Mouse (Mus musculus): ENCODE measurements at regions not wholly inside any gene's neighbourhood (a gene's known extent, or its start where the extent isn't known, plus 50 kb on each side); places are given as distances from the start of the nearest gene placed in this dataset.

GRCm38 (mm10) chr9:43684596-43684995 is 59.2 kb upstream of the Nectin1 start:
- Histone ChIP-seq H3K9ac (ENCODE audit: low read depth, low read length) (no peak overlapping the region), H3K36me3 (ENCODE audit: control insufficient read depth, insufficient read depth, low read length) (no peaks in the 10 kb centered on the region), H3K27ac (replicated peaks; ENCODE audit: low read depth, low read length) (no peak overlapping the region), H3K4me1 (ENCODE audit: control insufficient read depth, insufficient read depth, low read length) (no peaks in the 10 kb centered on the region), H3K4me3 (ENCODE audit: low read depth, low read length) (no peak overlapping the region), H3K27me3 (replicated peaks; ENCODE audit: control insufficient read depth, insufficient read depth, low read length) (no peaks in the 10 kb centered on the region), H3K9me3 (ENCODE audit: control insufficient read depth, low read length) (no peaks in the 10 kb centered on the region), H3K4me2 (ENCODE audit: low read depth, low read length) (no peak overlapping the region)
- ATAC-seq (ENCODE audit: low read depth), result no peak
- DNase-seq (ENCODE audit: low spot score), result no peak
- 78% methylated on average over 5 of the region's 5 CpGs for WGBS

DNA sequence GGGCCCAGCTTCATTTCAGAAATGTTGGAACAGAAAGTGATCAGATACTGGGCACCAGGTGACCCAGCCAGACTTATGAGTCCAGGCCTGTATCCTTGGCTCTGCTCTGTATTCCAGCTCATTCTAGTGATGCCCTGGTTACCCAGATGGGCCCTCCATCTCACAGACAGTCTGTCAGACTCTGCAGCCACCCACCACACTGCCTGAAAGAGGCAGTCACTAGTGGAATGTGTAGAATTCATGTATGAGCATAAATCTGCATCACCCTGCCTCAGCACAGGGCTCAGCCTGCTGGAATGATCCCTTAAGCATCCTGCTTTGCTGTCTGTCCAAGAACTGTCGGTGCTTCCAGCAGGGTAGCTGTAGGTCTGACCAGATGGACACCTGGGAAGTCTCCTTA is 51.8 kb upstream of the Nectin1 start:
- Histone ChIP-seq H3K9ac (ENCODE audit: low read depth, low read length) (no peak overlapping the region), H3K4me1 (ENCODE audit: control insufficient read depth, insufficient read depth, low read length) (no peaks in the 10 kb centered on the region), H3K9me3 (ENCODE audit: control insufficient read depth, low read length) (no peaks in the 10 kb centered on the region), H3K27me3 (replicated peaks; ENCODE audit: control insufficient read depth, insufficient read depth, low read length) (no peaks in the 10 kb centered on the region), H3K4me3 (ENCODE audit: low read depth, low read length) (no peak overlapping the region), H3K27ac (replicated peaks; ENCODE audit: low read depth, low read length) (no peak overlapping the region), H3K4me2 (ENCODE audit: low read depth, low read length) (no peak overlapping the region), H3K36me3 (ENCODE audit: control insufficient read depth, insufficient read depth, low read length) (no peaks in the 10 kb centered on the region)
- 73% methylated on average over 1 of the region's 1 CpGs for WGBS
- DNase-seq (ENCODE audit: low spot score), result no peak
- no peak for ATAC-seq (ENCODE audit: low read depth)

- ATAC-seq (ENCODE audit: low read depth), result no peak
- Histone ChIP-seq H3K4me1 (ENCODE audit: control insufficient read depth, insufficient read depth, low read length) (no peaks in the 10 kb centered on the region), H3K27ac (replicated peaks; ENCODE audit: low read depth, low read length) (no peak overlapping the region), H3K9ac (ENCODE audit: low read depth, low read length) (no peak overlapping the region), H3K27me3 (replicated peaks; ENCODE audit: control insufficient read depth, insufficient read depth, low read length) (no peaks in the 10 kb centered on the region), H3K4me2 (ENCODE audit: low read depth, low read length) (no peak overlapping the region), H3K9me3 (ENCODE audit: control insufficient read depth, low read length) (no peaks in the 10 kb centered on the region), H3K4me3 (ENCODE audit: low read depth, low read length) (no peak overlapping the region), H3K36me3 (ENCODE audit: control insufficient read depth, insufficient read depth, low read length) (no peaks in the 10 kb centered on the region)
- DNase-seq (ENCODE audit: low spot score), result no peak
- 83% methylated on average over 10 of the region's 10 CpGs for WGBS
Observed at GRCm38 (mm10) chr9:43692538-43692937, 51.2 kb upstream of the Nectin1 start.
